ENCODE assay signal across 8 mouse cellular contexts in genomic region chr11:108222616-108223015, GRCm38 (mm10).
DNase-seq lines count a peak whose midpoint lies in the region; ATAC-seq lines count a peak whose summit lies in the region.

No protein-coding gene starts in this region.

- DNase-seq in heart, adult 18-20 months, result peak; percentile 45 to 72
- DNase-seq in CD8-positive naive resting alpha-beta T cell, adult 2 months (ENCODE audit: low read depth in 2 of 2, low spot score in 2 of 2), result peak; percentile 31 to 57
- DNase-seq in heart, embryonic 10.5 days (ENCODE audit: low spot score), result no peak
- peak; percentile 40 for DNase-seq in lung, postnatal 10 days
- DNase-seq in thymus, postnatal 10 days (ENCODE audit: low spot score in 2 of 2), result peak; percentile 35 to 36
- no peak for DNase-seq in kidney, adult 9 months
- DNase-seq in cerebellum, adult 11 months, result no peak

- H3K4me3 ChIP-seq in heart, embryonic 12.5 days, result no peak overlapping the region
- H3K4me3 ChIP-seq in heart, embryonic 10.5 days, result no peak overlapping the region

- no peaks in the 10 kb centered on the region for H3K9me3 ChIP-seq in heart, embryonic 12.5 days (replicated peaks)
- H3K9me3 ChIP-seq in heart, embryonic 10.5 days, result no peaks in the 10 kb centered on the region

- no peak overlapping the region for H3K9ac ChIP-seq in heart, embryonic 12.5 days

- H3K27ac ChIP-seq in heart, embryonic 12.5 days (ENCODE audit: poor library complexity, severe bottlenecking), result no peak overlapping the region
- H3K27ac ChIP-seq in heart, embryonic 10.5 days, result peak overlapping the region; percentile 37; the same call in 1 of the 2 replicates

- no peak for ATAC-seq in heart, embryonic 12.5 days (ENCODE audit: insufficient number of reproducible peaks, low FRiP score)

- peaks cover 43% of the 10 kb centered on the region for H3K4me1 ChIP-seq in heart, embryonic 12.5 days (replicated peaks)
- peaks cover 41% of the 10 kb centered on the region for H3K4me1 ChIP-seq in heart, embryonic 10.5 days

- no peaks in the 10 kb centered on the region for H3K27me3 ChIP-seq in heart, embryonic 12.5 days (replicated peaks)
- H3K27me3 ChIP-seq in heart, embryonic 10.5 days (ENCODE audit: insufficient read depth, poor library complexity, severe bottlenecking), result no peaks in the 10 kb centered on the region

- 78% methylated on average over 8 of the region's 8 CpGs for WGBS in heart, embryonic 12.5 days
- WGBS in heart, embryonic 10.5 days, result 78% methylated on average over 8 of the region's 8 CpGs

- no peak overlapping the region for H3K4me2 ChIP-seq in heart, embryonic 12.5 days

- no peaks in the 10 kb centered on the region for H3K36me3 ChIP-seq in heart, embryonic 12.5 days
- H3K36me3 ChIP-seq in heart, embryonic 10.5 days, result no peaks in the 10 kb centered on the region

Comparison
In these comparisons a context has a peak if more than half of its experiments do, and no peak if none do; other contexts are left out.
1. DNase-seq: peak in heart, adult 18-20 months (2 of 2), CD8-positive naive resting alpha-beta T cell, adult 2 months (2 of 2), lung, postnatal 10 days (single experiment) and thymus, postnatal 10 days (2 of 2); none in heart, embryonic 10.5 days (single experiment), kidney, adult 9 months (single experiment) and cerebellum, adult 11 months (single experiment).